Mouse (Mus musculus): ENCODE measurements at regions not wholly inside any gene's neighbourhood (a gene's known extent, or its start where the extent isn't known, plus 50 kb on each side); places are given as distances from the start of the nearest gene placed in this dataset.

DNA sequence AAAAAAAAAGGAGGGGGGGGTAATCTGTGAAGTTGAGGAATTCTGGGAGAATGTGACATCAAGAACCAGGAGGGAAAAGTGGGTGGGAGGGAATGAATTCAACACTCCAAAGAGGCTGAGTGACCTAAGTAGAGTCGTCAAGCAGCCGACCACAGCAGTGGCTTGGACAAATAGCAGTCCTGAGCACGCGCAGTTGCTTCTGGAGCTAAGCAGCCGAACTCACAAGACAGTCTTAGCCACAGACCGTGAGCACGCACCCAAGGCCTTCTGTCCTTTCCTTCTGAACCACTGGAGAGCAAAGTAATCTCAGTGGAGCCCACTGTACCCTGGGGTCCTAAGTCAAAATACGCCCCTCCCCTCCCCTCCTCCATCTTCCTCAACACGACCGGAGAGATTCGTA lies 141.1 kb downstream of the Drd1 start:
- TF ChIP-seq CTCF (IDR thresholded peaks at IDR 0.05; ENCODE audit: control insufficient read depth, insufficient read depth, low read length) = no peak
- TF ChIP-seq POLR2A (IDR thresholded peaks at IDR 0.05; ENCODE audit: borderline replicate concordance, control insufficient read depth, low read depth, low read length) = no peak
